Mouse (Mus musculus): ENCODE data around the gene Ostm1. TPM values are rescaled to one million over a fixed set of nuclear protein-coding genes. Genes with fewer than 3 reads are reported as not detected.
A peak's percentile ranks its signal among the peaks of the same experiment; 100 is the strongest.

Gene Ostm1
- polyA plus RNA-seq, 2 experiments = 7.0 to 14.3 TPM

- DNase-seq (ENCODE audit: low read depth in 3 of 3, low spot score in 3 of 3) (no peak), ATAC-seq (ENCODE audit: insufficient read depth) (no peak)
- TF ChIP-seq CTCF (IDR thresholded peaks at IDR 0.05; ENCODE audit: low read depth) (no peak), EP300 (IDR thresholded peaks at IDR 0.05; ENCODE audit: low read depth) (no peak)
- Histone ChIP-seq H3K9ac (replicated peaks) (no peak overlapping the region), H3K9me3 (ENCODE audit: control insufficient read depth, low read length) (no peaks in the 10 kb centered on the region), H3K4me3 (ENCODE audit: insufficient read depth in 1 of 2, low read depth in 2 of 2, low read length in 2 of 2) (no peak overlapping the region), H3K36me3 (replicated peaks; ENCODE audit: control insufficient read depth, insufficient read depth, low read depth) (no peaks in the 10 kb centered on the region), H3K4me2 (ENCODE audit: low read depth) (no peak overlapping the region), H3K27ac (no peak overlapping the region), H3K4me1 (replicated peaks; ENCODE audit: control insufficient read depth in 2 of 2, insufficient read depth in 2 of 2, low read length in 1 of 2) (peaks cover 0 to 3% of the 10 kb centered on the region in 2 experiments; a peak in 1 of 4 replicates), H3K27me3 (ENCODE audit: control insufficient read depth, insufficient read depth, low read length) (peaks cover 96% of the 10 kb centered on the region)
- WGBS (ENCODE audit: insufficient replicate concordance) = 2% methylated on average over 42 of the region's 42 CpGs
Observed at GRCm38 (mm10) chr10:42631754-42632452, 48.3 kb downstream of the Ostm1 start.

DNA sequence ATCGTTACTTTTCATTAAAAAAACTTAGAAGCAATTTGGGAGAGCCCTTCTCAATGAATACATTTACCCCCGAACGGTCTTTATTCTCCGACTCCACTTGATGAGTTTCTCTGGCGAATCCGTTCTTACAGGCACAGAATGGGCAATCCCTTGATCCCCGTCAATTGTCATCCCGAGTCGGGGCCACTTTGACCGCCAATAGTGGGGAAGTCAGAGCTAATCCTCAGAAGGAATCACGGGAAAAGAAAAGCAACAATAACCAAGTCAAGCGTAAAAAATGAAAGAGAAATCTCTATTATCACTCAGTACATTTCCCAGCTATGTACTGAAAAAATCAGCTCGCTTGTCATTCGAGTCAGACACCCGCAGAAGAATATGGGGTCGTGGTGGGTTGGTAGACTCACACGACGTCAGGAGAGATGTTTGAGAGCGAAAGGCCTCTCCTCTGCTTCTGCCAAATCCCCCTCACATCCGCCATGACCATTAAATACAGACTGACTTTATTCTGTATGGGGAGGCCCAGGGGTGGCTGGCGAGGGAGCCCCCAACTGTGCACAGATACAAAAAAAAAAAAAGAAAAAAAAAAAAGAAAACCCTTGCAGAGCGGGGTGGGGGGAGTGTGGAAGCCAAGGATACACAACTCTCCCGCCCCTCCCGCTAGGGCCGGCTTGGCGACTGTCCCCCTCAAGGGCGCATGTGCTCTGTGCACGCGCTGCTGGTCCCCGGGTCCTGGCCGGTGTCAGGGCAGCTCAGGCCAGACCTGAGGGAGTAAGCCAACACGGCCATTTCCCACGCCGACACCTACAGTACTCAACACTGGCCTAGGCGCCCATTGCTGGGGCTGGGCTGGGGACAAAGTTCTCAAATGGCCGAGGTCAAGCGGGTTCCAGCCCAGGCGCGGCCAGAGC is 49.1 kb downstream of the Ostm1 start:
- TF ChIP-seq CTCF (IDR thresholded peaks at IDR 0.05; ENCODE audit: low read depth) (no peak), EP300 (IDR thresholded peaks at IDR 0.05; ENCODE audit: low read depth) (no peak)
- Histone ChIP-seq H3K4me1 (replicated peaks; ENCODE audit: control insufficient read depth in 2 of 2, insufficient read depth in 2 of 2, low read length in 1 of 2) (0 out of 4 replicates have a peak, but pooled peaks cover 0 to 2% of the 10 kb centered on the region in 2 experiments), H3K4me2 (ENCODE audit: low read depth) (peak overlapping the region; percentile 69), H3K27ac (no peak overlapping the region), H3K27me3 (ENCODE audit: control insufficient read depth, insufficient read depth, low read length) (peaks cover 96% of the 10 kb centered on the region), H3K9ac (replicated peaks) (no peak overlapping the region), H3K36me3 (replicated peaks; ENCODE audit: control insufficient read depth, insufficient read depth, low read depth) (no peaks in the 10 kb centered on the region), H3K4me3 (ENCODE audit: insufficient read depth in 1 of 2, low read depth in 2 of 2, low read length in 2 of 2) (peak overlapping the region; percentile 47 to 50), H3K9me3 (ENCODE audit: control insufficient read depth, low read length) (no peaks in the 10 kb centered on the region)
- 1% methylated on average over 39 of the region's 39 CpGs for WGBS (ENCODE audit: insufficient replicate concordance)
- ATAC-seq (ENCODE audit: insufficient read depth) (no peak), DNase-seq (ENCODE audit: low read depth in 3 of 3, low spot score in 3 of 3) (no peak)

DNA sequence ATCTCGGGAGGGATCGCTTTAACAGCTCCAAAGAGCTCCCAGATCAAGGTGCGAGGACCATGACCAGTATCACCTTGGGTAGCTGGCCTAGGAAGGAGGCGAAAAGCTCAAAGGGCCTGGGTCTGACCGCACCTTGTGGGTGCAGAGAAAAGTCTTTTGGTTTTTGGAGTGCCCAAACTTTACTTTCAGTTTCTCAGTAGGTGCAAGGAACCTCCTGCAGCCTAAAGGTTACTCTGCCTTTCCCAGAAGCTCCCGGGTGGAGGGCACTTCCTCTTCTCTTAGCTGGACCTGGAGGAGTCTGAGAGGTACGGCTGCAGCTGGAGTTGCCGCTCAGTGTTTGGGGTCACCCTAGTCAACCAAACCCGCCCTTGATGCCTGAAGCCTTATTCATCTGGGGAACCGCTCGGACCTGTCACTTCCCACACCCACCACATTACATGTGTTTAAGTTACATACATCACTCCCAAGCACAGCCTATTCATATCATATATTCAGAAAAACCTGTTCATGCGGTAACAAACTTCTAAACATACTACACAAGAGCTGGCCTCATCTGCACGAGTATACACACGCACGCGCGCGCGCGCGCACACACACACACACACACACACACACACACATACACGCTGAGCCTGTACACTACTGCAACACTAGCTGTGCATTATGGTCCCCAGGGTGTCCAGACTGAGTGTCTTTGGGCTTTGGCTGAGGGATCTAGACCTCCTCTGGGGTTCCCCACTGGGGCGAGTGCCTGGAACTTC is 49.9 kb downstream of the Ostm1 start:
- Histone ChIP-seq H3K9me3 (ENCODE audit: control insufficient read depth, low read length) (no peaks in the 10 kb centered on the region), H3K27ac (no peak overlapping the region), H3K27me3 (ENCODE audit: control insufficient read depth, insufficient read depth, low read length) (peaks cover 91% of the 10 kb centered on the region), H3K4me2 (ENCODE audit: low read depth) (peak overlapping the region; percentile 69), H3K36me3 (replicated peaks; ENCODE audit: control insufficient read depth, insufficient read depth, low read depth) (no peaks in the 10 kb centered on the region), H3K4me1 (replicated peaks; ENCODE audit: control insufficient read depth in 2 of 2, insufficient read depth in 2 of 2, low read length in 1 of 2) (no peaks in the 10 kb centered on the region), H3K4me3 (ENCODE audit: insufficient read depth in 1 of 2, low read depth in 2 of 2, low read length in 2 of 2) (peak overlapping the region; percentile 47 to 50), H3K9ac (replicated peaks) (no peak overlapping the region)
- ATAC-seq (ENCODE audit: insufficient read depth) = no peak
- 5% methylated on average over 23 of the region's 23 CpGs for WGBS (ENCODE audit: insufficient replicate concordance)
- TF ChIP-seq EP300 (IDR thresholded peaks at IDR 0.05; ENCODE audit: low read depth) = no peak
- no peak for TF ChIP-seq CTCF (IDR thresholded peaks at IDR 0.05; ENCODE audit: low read depth)
- no peak for DNase-seq (ENCODE audit: low read depth in 3 of 3, low spot score in 3 of 3)

DNA sequence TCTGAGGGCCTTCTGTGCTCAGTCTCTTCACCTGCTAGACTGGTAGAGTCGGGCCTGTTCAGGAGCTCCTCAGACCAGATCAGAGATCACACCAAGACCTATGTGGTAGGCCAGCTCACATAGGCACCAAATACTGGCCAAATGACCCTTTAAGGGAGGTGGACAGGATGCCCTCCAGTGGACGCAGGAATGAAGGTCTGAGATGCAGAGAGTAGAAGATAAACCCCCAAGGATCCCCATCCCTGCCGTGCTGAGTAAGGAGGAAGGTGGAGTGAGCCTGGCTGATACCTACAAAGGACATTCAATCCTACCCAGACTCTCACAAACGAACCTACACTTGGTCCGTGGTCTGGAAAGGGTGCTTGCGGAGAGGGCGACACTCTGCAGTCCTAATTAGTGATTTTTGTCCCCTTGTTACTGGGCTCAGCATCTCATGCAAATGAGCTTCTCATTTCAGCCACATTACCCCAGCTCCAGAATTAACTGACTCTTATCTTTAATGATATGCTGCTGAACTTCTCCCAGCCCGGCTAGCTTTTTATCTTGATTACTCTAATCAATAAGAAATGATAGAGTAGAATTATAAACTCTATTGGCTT is 50.6 kb downstream of the Ostm1 start:
- WGBS (ENCODE audit: insufficient replicate concordance) = 4% methylated on average over 8 of the region's 8 CpGs
- Histone ChIP-seq H3K4me3 (ENCODE audit: insufficient read depth in 1 of 2, low read depth in 2 of 2, low read length in 2 of 2) (no peak overlapping the region), H3K36me3 (replicated peaks; ENCODE audit: control insufficient read depth, insufficient read depth, low read depth) (no peaks in the 10 kb centered on the region), H3K27ac (no peak overlapping the region), H3K4me1 (replicated peaks; ENCODE audit: control insufficient read depth in 2 of 2, insufficient read depth in 2 of 2, low read length in 1 of 2) (no peaks in the 10 kb centered on the region), H3K9ac (replicated peaks) (no peak overlapping the region), H3K4me2 (ENCODE audit: low read depth) (no peak overlapping the region), H3K9me3 (ENCODE audit: control insufficient read depth, low read length) (no peaks in the 10 kb centered on the region), H3K27me3 (ENCODE audit: control insufficient read depth, insufficient read depth, low read length) (peaks cover 84% of the 10 kb centered on the region)
- DNase-seq (ENCODE audit: low read depth in 3 of 3, low spot score in 3 of 3) (no peak), ATAC-seq (ENCODE audit: insufficient read depth) (no peak)
- TF ChIP-seq EP300 (IDR thresholded peaks at IDR 0.05; ENCODE audit: low read depth) = no peak
- TF ChIP-seq CTCF (IDR thresholded peaks at IDR 0.05; ENCODE audit: low read depth) = no peak
